13 mouse cellular contexts compared by ENCODE assay signal in genomic region chr12:26460091-26460490, GRCm38 (mm10). TPM values are rescaled to one million over a fixed set of nuclear protein-coding genes. Genes with fewer than 3 reads are reported as not detected.
A peak's percentile ranks its signal among the peaks of the same experiment; 100 is the strongest.
DNase-seq lines count a peak whose midpoint lies in the region; ATAC-seq and TF ChIP-seq lines count a peak whose summit lies in the region.
"Had no signal": no experiment of that assay in that cellular context is flagged by ENCODE, and none has a peak within 500 bp of the region (broad histone marks: within the 10 kb centered on the region; RNA-seq: fewer than 3 reads in every experiment).

No protein-coding gene starts in this region.

- no peak overlapping the region for H3K9ac ChIP-seq in liver, embryonic 15.5 days
- no peak overlapping the region for H3K9ac ChIP-seq in liver, embryonic 12.5 days
- H3K9ac ChIP-seq: limb, embryonic 13.5 days had no signal

- H3K36me3 ChIP-seq in liver, embryonic 15.5 days (replicated peaks), result no peaks in the 10 kb centered on the region
- no peaks in the 10 kb centered on the region for H3K36me3 ChIP-seq in liver, embryonic 12.5 days
- H3K36me3 ChIP-seq: hindbrain, embryonic 10.5 days; limb, embryonic 13.5 days had no signal

- H3K27me3 ChIP-seq in liver, embryonic 15.5 days, result no peaks in the 10 kb centered on the region; the same call in 1 of the 2 replicates
- no peaks in the 10 kb centered on the region for H3K27me3 ChIP-seq in liver, embryonic 12.5 days (replicated peaks)
- H3K27me3 ChIP-seq: limb, embryonic 13.5 days had no signal

- intact Hi-C loops in gastrocnemius, adult 2 months (cut with DNase I), result no loop called here

- H3K27ac ChIP-seq in gastrocnemius, adult 2 months, result peak overlapping the region; percentile 59
- no peak overlapping the region for H3K27ac ChIP-seq in liver, embryonic 15.5 days (replicated peaks)
- H3K27ac ChIP-seq in liver, embryonic 12.5 days, result no peak overlapping the region
- H3K27ac ChIP-seq: hindbrain, embryonic 10.5 days; limb, embryonic 13.5 days had no signal

- WGBS in liver, embryonic 15.5 days (ENCODE audit: insufficient replicate concordance), result 12% methylated on average over 2 of the region's 2 CpGs
- 12% methylated on average over 2 of the region's 2 CpGs for WGBS in liver, embryonic 12.5 days (ENCODE audit: insufficient replicate concordance)

- peaks cover 10% of the 10 kb centered on the region for H3K4me1 ChIP-seq in liver, embryonic 15.5 days (replicated peaks)
- H3K4me1 ChIP-seq in liver, embryonic 12.5 days, result peaks cover 8% of the 10 kb centered on the region

- H3K9me3 ChIP-seq in liver, embryonic 15.5 days (replicated peaks), result no peaks in the 10 kb centered on the region
- H3K9me3 ChIP-seq in liver, embryonic 12.5 days (replicated peaks), result no peaks in the 10 kb centered on the region
- H3K9me3 ChIP-seq: hindbrain, embryonic 10.5 days; limb, embryonic 13.5 days had no signal

- H3K4me2 ChIP-seq in liver, embryonic 15.5 days, result 0 out of 2 replicates have a peak overlapping the region, but pooled peaks have one; percentile 1
- H3K4me2 ChIP-seq in liver, embryonic 12.5 days, result no peak overlapping the region
- H3K4me2 ChIP-seq: limb, embryonic 13.5 days had no signal

- ATAC-seq in liver, embryonic 15.5 days (ENCODE audit: insufficient read depth), result no peak
- ATAC-seq in liver, embryonic 12.5 days, result no peak
- ATAC-seq in common myeloid progenitor, adult 5-6 weeks (replicated peaks; ENCODE audit: low read depth, poor library complexity, severe bottlenecking), result peak; percentile 75
- no peak for ATAC-seq in erythroid progenitor cell, adult 5-6 weeks (replicated peaks; ENCODE audit: low FRiP score, poor library complexity, severe bottlenecking)

- peak; percentile 44 for DNase-seq in gastrocnemius, adult 2 months
- no peak for DNase-seq in gastrocnemius, postnatal 10 days
- DNase-seq in skeletal muscle tissue, adult 2 months (ENCODE audit: low read depth, low spot score), result peak; percentile 48
- DNase-seq in cerebellum, adult 8-10 months, result no peak
- DNase-seq: cerebellum, postnatal 25 days had no signal

- peak overlapping the region; percentile 55 for H3K4me3 ChIP-seq in gastrocnemius, adult 2 months
- no peak overlapping the region for H3K4me3 ChIP-seq in liver, embryonic 15.5 days (replicated peaks)
- no peak overlapping the region for H3K4me3 ChIP-seq in liver, embryonic 12.5 days
- H3K4me3 ChIP-seq: hindbrain, embryonic 10.5 days; limb, embryonic 13.5 days; myocyte had no signal

- no peak for TF ChIP-seq CTCF in gastrocnemius, adult 2 months (IDR thresholded peaks at IDR 0.05)

RNA-seq across cellular contexts. Expression of gene Rsad2, which starts 3.8 kb away (rescaled TPM):
- total RNA-seq in gastrocnemius, adult 2 months (2021), result under 1 TPM; 0.46 to 0.53 TPM
- total RNA-seq in gastrocnemius, postnatal 10 days (2021), result 1 to 10 TPM in 1 of 2 experiments, under 1 TPM in 1; 0.92 to 1.4 TPM
- polyA plus RNA-seq in liver, embryonic 15.5 days (2015; fragmentation: Nextera tagmentation; extraction: Ambion mirVana), result 9.2 and 9.6 TPM in 2 replicates
- 0.53 and 0.75 TPM in 2 replicates for polyA plus RNA-seq in liver, embryonic 12.5 days (2016; fragmentation: Nextera tagmentation; extraction: Ambion mirVana)
- 1.8 and 4.1 TPM in 2 replicates for total RNA-seq in common myeloid progenitor, adult 5-6 weeks (2017)
- 288 and 315 TPM in 2 replicates for total RNA-seq in erythroid progenitor cell, adult 5-6 weeks (2015; ENCODE audit: low replicate concordance)
- 246 and 389 TPM in 2 replicates for total RNA-seq in erythroid progenitor cell, adult 5-6 weeks (2017; ENCODE audit: low replicate concordance)
- polyA plus RNA-seq: C2C12 had no signal

RNA-seq across cellular contexts. Expression of gene Cmpk2, which starts 8.9 kb away (rescaled TPM):
- 1 to 10 TPM in 1 of 2 experiments, under 1 TPM in 1; 0.97 to 1.8 TPM for total RNA-seq in gastrocnemius, adult 2 months (2021)
- total RNA-seq in gastrocnemius, postnatal 10 days (2021), result 1 to 10 TPM; 3.5 to 4.3 TPM
- 9.6 and 10.6 TPM in 2 replicates for polyA plus RNA-seq in liver, embryonic 15.5 days (2015; fragmentation: Nextera tagmentation; extraction: Ambion mirVana)
- polyA plus RNA-seq in liver, embryonic 12.5 days (2016; fragmentation: Nextera tagmentation; extraction: Ambion mirVana), result 9.2 and 10.0 TPM in 2 replicates
- 11.2 and 15.8 TPM in 2 replicates for total RNA-seq in common myeloid progenitor, adult 5-6 weeks (2017)
- total RNA-seq in erythroid progenitor cell, adult 5-6 weeks (2015; ENCODE audit: low replicate concordance), result 69.6 and 72.8 TPM in 2 replicates
- 49.1 and 65.2 TPM in 2 replicates for total RNA-seq in erythroid progenitor cell, adult 5-6 weeks (2017; ENCODE audit: low replicate concordance)
- polyA plus RNA-seq: myocyte had no signal

RNA-seq across cellular contexts. Expression of gene Rnf144a, which starts 45.0 kb away (rescaled TPM):
- total RNA-seq in gastrocnemius, adult 2 months (2021), result 1 to 10 TPM; 3.3 to 4.6 TPM
- total RNA-seq in gastrocnemius, postnatal 10 days (2021), result 10 to 100 TPM; 29.0 to 39.4 TPM
- polyA plus RNA-seq in liver, embryonic 15.5 days (2015; fragmentation: Nextera tagmentation; extraction: Ambion mirVana), result 2.6 and 3.6 TPM in 2 replicates
- polyA plus RNA-seq in liver, embryonic 12.5 days (2016; fragmentation: Nextera tagmentation; extraction: Ambion mirVana), result 3.1 and 4.1 TPM in 2 replicates
- 31.0 and 42.0 TPM in 2 replicates for total RNA-seq in common myeloid progenitor, adult 5-6 weeks (2017)
- 4.7 and 11.3 TPM in 2 replicates for total RNA-seq in erythroid progenitor cell, adult 5-6 weeks (2015; ENCODE audit: low replicate concordance)
- total RNA-seq in erythroid progenitor cell, adult 5-6 weeks (2017; ENCODE audit: low replicate concordance), result 10.7 and 23.5 TPM in 2 replicates
- polyA plus RNA-seq: C2C12, myocyte had no signal

Comparison
In these comparisons a context has a peak if more than half of its experiments do, and no peak if none do; other contexts are left out.
1. DNase-seq: peak in gastrocnemius, adult 2 months (single experiment) and skeletal muscle tissue, adult 2 months (single experiment); none in gastrocnemius, postnatal 10 days (single experiment) and cerebellum, adult 8-10 months (single experiment).
2. RNA of gene Rsad2, which starts 3.8 kb away (total RNA-seq): 246 to 389 TPM in erythroid progenitor cell, adult 5-6 weeks; 1.8 to 4.1 TPM in common myeloid progenitor, adult 5-6 weeks, 0.92 to 1.4 TPM in gastrocnemius, postnatal 10 days and 0.46 to 0.53 TPM in gastrocnemius, adult 2 months; every median in the first group is over 10 times any median in the second.